In the genomic region with DNA sequence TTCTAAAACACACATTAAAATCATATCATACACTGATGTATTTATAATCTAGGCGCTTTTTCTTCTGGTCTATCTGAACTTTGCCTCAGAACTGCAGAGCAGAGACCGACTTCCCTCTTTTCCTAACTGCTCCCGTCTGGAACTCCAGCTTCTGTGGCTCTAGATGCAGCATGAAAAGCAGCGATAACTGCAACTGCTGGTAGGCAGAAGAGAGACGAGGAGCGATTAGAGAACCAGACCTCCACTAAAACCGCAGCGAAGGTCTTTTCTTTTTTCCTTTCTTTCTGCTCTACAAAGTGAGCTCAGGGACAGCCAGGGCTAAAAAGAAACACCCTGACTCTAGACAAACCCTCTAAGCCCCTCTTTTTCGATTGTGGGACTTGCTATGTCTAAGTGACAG, we compare ENCODE assay signal across 19 mouse cellular contexts. TPM values are rescaled to one million over a fixed set of nuclear protein-coding genes. Genes with fewer than 3 reads are reported as not detected.
DNase-seq lines count a peak whose midpoint lies in the region; ATAC-seq lines count a peak whose summit lies in the region.
"Had no signal": no experiment of that assay in that cellular context is flagged by ENCODE, and none has a peak within 500 bp of the region (broad histone marks: within the 10 kb centered on the region; RNA-seq: fewer than 3 reads in every experiment).

No protein-coding gene starts in this region.

- H3K4me3 ChIP-seq in heart, embryonic 14.5 days (ENCODE audit: control insufficient read depth in 1 of 2, insufficient read depth in 1 of 2, low read depth in 1 of 2, low read length in 2 of 2), result no peak overlapping the region
- H3K4me3 ChIP-seq in liver, embryonic 12.5 days, result no peak overlapping the region
- no peak overlapping the region for H3K4me3 ChIP-seq in embryonic facial prominence, embryonic 14.5 days (ENCODE audit: low read depth, low read length)
- H3K4me3 ChIP-seq in liver, embryonic 16.5 days (ENCODE audit: low read depth, low read length), result no peak overlapping the region
- no peak overlapping the region for H3K4me3 ChIP-seq in forebrain, embryonic 15.5 days
- H3K4me3 ChIP-seq: forebrain, embryonic 12.5 days; layer of hippocampus, adult 2 months; limb, embryonic 10.5 days had no signal

- H3K27me3 ChIP-seq in heart, embryonic 14.5 days (ENCODE audit: control insufficient read depth, insufficient read depth, low read length), result no peaks in the 10 kb centered on the region
- H3K27me3 ChIP-seq in liver, embryonic 12.5 days (replicated peaks), result no peaks in the 10 kb centered on the region
- no peaks in the 10 kb centered on the region for H3K27me3 ChIP-seq in embryonic facial prominence, embryonic 14.5 days (replicated peaks; ENCODE audit: control insufficient read depth, insufficient read depth, low read length)
- H3K27me3 ChIP-seq in liver, embryonic 16.5 days (ENCODE audit: control insufficient read depth, insufficient read depth, low read depth, low read length), result no peaks in the 10 kb centered on the region
- H3K27me3 ChIP-seq in forebrain, embryonic 15.5 days, result no peaks in the 10 kb centered on the region
- H3K27me3 ChIP-seq: forebrain, embryonic 12.5 days had no signal

- no peak overlapping the region for H3K27ac ChIP-seq in heart, embryonic 14.5 days (replicated peaks in 1 of 2; ENCODE audit: control insufficient read depth in 1 of 2, insufficient read depth in 1 of 2, low read depth in 2 of 2, low read length in 2 of 2)
- peak overlapping the region; percentile 41 for H3K27ac ChIP-seq in liver, embryonic 12.5 days
- H3K27ac ChIP-seq in embryonic facial prominence, embryonic 14.5 days (replicated peaks; ENCODE audit: low read depth, low read length), result 0 out of 2 replicates have a peak overlapping the region, but pooled peaks have one; percentile 44
- H3K27ac ChIP-seq in liver, embryonic 16.5 days (ENCODE audit: low read length), result no peak overlapping the region
- H3K27ac ChIP-seq in forebrain, embryonic 15.5 days (replicated peaks), result no peak overlapping the region
- H3K27ac ChIP-seq: forebrain, embryonic 12.5 days; layer of hippocampus, adult 2 months; limb, embryonic 10.5 days; stomach, postnatal 0 days had no signal

- no peaks in the 10 kb centered on the region for H3K9me3 ChIP-seq in heart, embryonic 14.5 days (ENCODE audit: control insufficient read depth, low read length)
- no peaks in the 10 kb centered on the region for H3K9me3 ChIP-seq in liver, embryonic 12.5 days (replicated peaks)
- H3K9me3 ChIP-seq in embryonic facial prominence, embryonic 14.5 days (ENCODE audit: control insufficient read depth, low read length), result no peaks in the 10 kb centered on the region
- H3K9me3 ChIP-seq in liver, embryonic 16.5 days (replicated peaks; ENCODE audit: control insufficient read depth, low read length), result no peaks in the 10 kb centered on the region
- no peaks in the 10 kb centered on the region for H3K9me3 ChIP-seq in forebrain, embryonic 15.5 days
- H3K9me3 ChIP-seq: forebrain, embryonic 12.5 days; limb, embryonic 10.5 days had no signal

- H3K4me1 ChIP-seq in heart, embryonic 14.5 days (ENCODE audit: control insufficient read depth in 2 of 2, insufficient read depth in 2 of 2, low read length in 2 of 2), result peaks cover 0 to 20% of the 10 kb centered on the region in 2 experiments; a peak in 2 of 4 replicates
- H3K4me1 ChIP-seq in liver, embryonic 12.5 days, result peaks cover 69% of the 10 kb centered on the region
- 0 out of 2 replicates have a peak, but pooled peaks cover 9% of the 10 kb centered on the region for H3K4me1 ChIP-seq in embryonic facial prominence, embryonic 14.5 days (ENCODE audit: control insufficient read depth, insufficient read depth, low read length)
- H3K4me1 ChIP-seq in liver, embryonic 16.5 days (ENCODE audit: control insufficient read depth, low read depth, low read length), result peaks cover 12% of the 10 kb centered on the region
- peaks cover 37% of the 10 kb centered on the region for H3K4me1 ChIP-seq in forebrain, embryonic 15.5 days

- WGBS in heart, embryonic 14.5 days, result 45% methylated on average over 9 of the region's 9 CpGs
- WGBS in liver, embryonic 12.5 days (ENCODE audit: insufficient replicate concordance), result 45% methylated on average over 9 of the region's 9 CpGs
- WGBS in embryonic facial prominence, embryonic 14.5 days, result 59% methylated on average over 9 of the region's 9 CpGs
- 50% methylated on average over 9 of the region's 9 CpGs for WGBS in liver, embryonic 16.5 days (ENCODE audit: insufficient replicate concordance)
- WGBS in forebrain, embryonic 15.5 days, result 63% methylated on average over 9 of the region's 9 CpGs

- no peak overlapping the region for H3K9ac ChIP-seq in heart, embryonic 14.5 days (ENCODE audit: low read length)
- H3K9ac ChIP-seq in liver, embryonic 12.5 days, result peak overlapping the region; percentile 10; the same call in 1 of the 2 replicates
- H3K9ac ChIP-seq in embryonic facial prominence, embryonic 14.5 days (ENCODE audit: low read depth, low read length), result no peak overlapping the region
- H3K9ac ChIP-seq in liver, embryonic 16.5 days (ENCODE audit: low read depth, low read length), result no peak overlapping the region
- H3K9ac ChIP-seq in forebrain, embryonic 15.5 days (replicated peaks), result no peak overlapping the region
- H3K9ac ChIP-seq: forebrain, embryonic 12.5 days had no signal

- peak overlapping the region; percentile 11; the same call in 1 of the 2 replicates for H3K4me2 ChIP-seq in heart, embryonic 14.5 days (ENCODE audit: low read length)
- H3K4me2 ChIP-seq in liver, embryonic 12.5 days, result peak overlapping the region; percentile 41
- H3K4me2 ChIP-seq in embryonic facial prominence, embryonic 14.5 days (ENCODE audit: low read depth, low read length), result no peak overlapping the region
- H3K4me2 ChIP-seq in liver, embryonic 16.5 days (ENCODE audit: low read depth, low read length), result peak overlapping the region; percentile 18; the same call in 1 of the 2 replicates
- H3K4me2 ChIP-seq in forebrain, embryonic 15.5 days (replicated peaks), result no peak overlapping the region
- H3K4me2 ChIP-seq: forebrain, embryonic 12.5 days had no signal

- no peak for ATAC-seq in heart, embryonic 14.5 days (ENCODE audit: insufficient number of reproducible peaks, insufficient read depth, low FRiP score, low read depth)
- no peak for ATAC-seq in liver, embryonic 12.5 days
- ATAC-seq in embryonic facial prominence, embryonic 14.5 days (ENCODE audit: low read depth), result no peak
- no peak for ATAC-seq in liver, embryonic 16.5 days (ENCODE audit: low read depth)
- ATAC-seq in forebrain, embryonic 15.5 days (replicated peaks), result no peak

- DNase-seq in heart, adult 9 months (ENCODE audit: low spot score in 2 of 2), result no peak
- DNase-seq in liver, result no peak
- no peak for DNase-seq in embryonic facial prominence, embryonic 14.5 days (ENCODE audit: low spot score)
- DNase-seq: cerebellum, adult 9-11 months; gastrocnemius, postnatal 14 days; kidney, adult 18-20 months; kidney, postnatal 10 days; lung, adult 2 months; lung, postnatal 36 days; right cerebral cortex, postnatal 25 days; thymus, postnatal 14 days had no signal

- H3K36me3 ChIP-seq in heart, embryonic 14.5 days (ENCODE audit: control insufficient read depth, insufficient read depth, low read length), result no peaks in the 10 kb centered on the region
- H3K36me3 ChIP-seq in liver, embryonic 12.5 days, result no peaks in the 10 kb centered on the region
- no peaks in the 10 kb centered on the region for H3K36me3 ChIP-seq in embryonic facial prominence, embryonic 14.5 days (ENCODE audit: control insufficient read depth, insufficient read depth, low read length)
- no peaks in the 10 kb centered on the region for H3K36me3 ChIP-seq in liver, embryonic 16.5 days (ENCODE audit: control insufficient read depth, insufficient read depth)
- H3K36me3 ChIP-seq in forebrain, embryonic 15.5 days, result no peaks in the 10 kb centered on the region
- H3K36me3 ChIP-seq: forebrain, embryonic 12.5 days; limb, embryonic 10.5 days had no signal

RNA-seq across cellular contexts. Expression of gene E130308A19Rik, which starts 4.1 kb away (rescaled TPM):
- polyA plus RNA-seq in heart, embryonic 14.5 days (2014; fragmentation: Nextera tagmentation; extraction: Ambion mirVana), result 25.9 and 27.7 TPM in 2 replicates
- polyA plus RNA-seq in liver, embryonic 12.5 days (2016; fragmentation: Nextera tagmentation; extraction: Ambion mirVana), result 12.8 and 14.8 TPM in 2 replicates
- polyA plus RNA-seq in embryonic facial prominence, embryonic 14.5 days (2014; fragmentation: Nextera tagmentation; extraction: Ambion mirVana), result 14.9 and 18.5 TPM in 2 replicates
- polyA plus RNA-seq in liver, embryonic 16.5 days (2015; fragmentation: Nextera tagmentation; extraction: Ambion mirVana), result 8.1 and 8.3 TPM in 2 replicates
- 32.5 and 36.6 TPM in 2 replicates for polyA plus RNA-seq in forebrain, embryonic 15.5 days (2015; fragmentation: Nextera tagmentation; extraction: Ambion mirVana)

RNA-seq across cellular contexts. Expression of gene Hsdl2, which starts 48.8 kb away (rescaled TPM):
- 54.0 and 57.4 TPM in 2 replicates for polyA plus RNA-seq in heart, embryonic 14.5 days (2014; fragmentation: Nextera tagmentation; extraction: Ambion mirVana)
- polyA plus RNA-seq in liver, embryonic 12.5 days (2016; fragmentation: Nextera tagmentation; extraction: Ambion mirVana), result 18.8 TPM in 2 replicates
- polyA plus RNA-seq in embryonic facial prominence, embryonic 14.5 days (2014; fragmentation: Nextera tagmentation; extraction: Ambion mirVana), result 23.1 and 25.4 TPM in 2 replicates
- 20.9 and 21.3 TPM in 2 replicates for polyA plus RNA-seq in liver, embryonic 16.5 days (2015; fragmentation: Nextera tagmentation; extraction: Ambion mirVana)
- polyA plus RNA-seq in forebrain, embryonic 15.5 days (2015; fragmentation: Nextera tagmentation; extraction: Ambion mirVana), result 20.7 and 22.2 TPM in 2 replicates

Comparison
In these comparisons a context has a peak if more than half of its experiments do, and no peak if none do; other contexts are left out.
1. H3K27ac ChIP-seq: peak in liver, embryonic 12.5 days (single experiment) and embryonic facial prominence, embryonic 14.5 days (single experiment); none in heart, embryonic 14.5 days (0 of 2), liver, embryonic 16.5 days (single experiment) and forebrain, embryonic 15.5 days (single experiment).
2. H3K4me2 ChIP-seq: peak in heart, embryonic 14.5 days (single experiment), liver, embryonic 12.5 days (single experiment) and liver, embryonic 16.5 days (single experiment); none in embryonic facial prominence, embryonic 14.5 days (single experiment) and forebrain, embryonic 15.5 days (single experiment).